Comparison of ENCODE assay signal across 33 mouse cellular contexts in genomic region chr1:151726358-151726757, GRCm38 (mm10).
"Had no signal": no experiment of that assay in that cellular context is flagged by ENCODE, and none has a peak within 500 bp of the region (broad histone marks: within the 10 kb centered on the region; RNA-seq: fewer than 3 reads in every experiment).

No protein-coding gene starts in this region.

- H3K27me3 ChIP-seq: heart, embryonic 12.5 days; heart, embryonic 13.5 days; heart, embryonic 15.5 days; hindbrain, embryonic 12.5 days; hindbrain, embryonic 13.5 days; hindbrain, embryonic 15.5 days; intestine, embryonic 15.5 days; kidney, embryonic 15.5 days had no signal

- H3K9me3 ChIP-seq: heart, embryonic 10.5 days; heart, embryonic 12.5 days; heart, embryonic 13.5 days; heart, embryonic 15.5 days; hindbrain, embryonic 10.5 days; hindbrain, embryonic 12.5 days; hindbrain, embryonic 13.5 days; hindbrain, embryonic 15.5 days; intestine, embryonic 15.5 days; kidney, embryonic 15.5 days had no signal

- DNase-seq: heart, postnatal 10 days; heart, postnatal 14 days; heart, postnatal 36 days; heart, postnatal 4 days; kidney, adult 11 months; kidney, adult 18-20 months; kidney, adult 2 months; kidney, adult 8-10 months; kidney, adult 9 months; kidney, postnatal 10 days; kidney, postnatal 14 days; kidney, postnatal 25 days; kidney, postnatal 36 days; kidney, postnatal 4 days; layer of hippocampus, adult 9-11 months; layer of hippocampus, postnatal 36 days had no signal

- ATAC-seq: inflammation-experienced regulatory T-cells, adult 6 months; intestine, embryonic 15.5 days; intestine, embryonic 16.5 days; intestine, postnatal 0 days had no signal

- H3K36me3 ChIP-seq: heart, embryonic 10.5 days; heart, embryonic 12.5 days; heart, embryonic 13.5 days; heart, embryonic 15.5 days; hindbrain, embryonic 10.5 days; hindbrain, embryonic 12.5 days; hindbrain, embryonic 13.5 days; hindbrain, embryonic 15.5 days; intestine, embryonic 15.5 days; kidney, embryonic 15.5 days had no signal

- H3K4me1 ChIP-seq: heart, embryonic 10.5 days; heart, embryonic 12.5 days; heart, embryonic 15.5 days; hindbrain, embryonic 10.5 days; hindbrain, embryonic 12.5 days; hindbrain, embryonic 13.5 days; intestine, embryonic 15.5 days; kidney, embryonic 15.5 days had no signal

- H3K4me2 ChIP-seq: heart, embryonic 11.5 days; heart, embryonic 12.5 days; heart, embryonic 13.5 days; heart, embryonic 15.5 days; hindbrain, embryonic 12.5 days; hindbrain, embryonic 13.5 days; hindbrain, embryonic 14.5 days; hindbrain, embryonic 15.5 days; intestine, embryonic 15.5 days; kidney, embryonic 15.5 days had no signal

- H3K9ac ChIP-seq: heart, embryonic 12.5 days; heart, embryonic 13.5 days; heart, embryonic 15.5 days; hindbrain, embryonic 12.5 days; hindbrain, embryonic 13.5 days; hindbrain, embryonic 14.5 days; hindbrain, embryonic 15.5 days; intestine, embryonic 15.5 days; kidney, embryonic 15.5 days had no signal

- H3K27ac ChIP-seq: heart, embryonic 10.5 days; heart, embryonic 13.5 days; heart, embryonic 15.5 days; hindbrain, embryonic 10.5 days; hindbrain, embryonic 12.5 days; hindbrain, embryonic 13.5 days; hindbrain, embryonic 14.5 days; hindbrain, embryonic 15.5 days; intestine, embryonic 15.5 days; kidney, embryonic 15.5 days; kidney, postnatal 0 days; layer of hippocampus, adult 2 months had no signal

- H3K4me3 ChIP-seq: heart, embryonic 10.5 days; heart, embryonic 12.5 days; heart, embryonic 13.5 days; heart, embryonic 15.5 days; hindbrain, embryonic 10.5 days; hindbrain, embryonic 12.5 days; hindbrain, embryonic 13.5 days; hindbrain, embryonic 15.5 days; intestine, embryonic 15.5 days; kidney, embryonic 15.5 days; layer of hippocampus, adult 2 months had no signal
